Mouse (Mus musculus) hematopoietic stem cell, adult 5-6 weeks (primary cell): ENCODE measurements around the gene 9230113P08Rik. TPM values are rescaled to one million over a fixed set of nuclear protein-coding genes. Genes with fewer than 3 reads are reported as not detected.
"Not testable (repeated sequence)": the region's sequence is repeated elsewhere in the genome, so short reads cannot be mapped to it uniquely, and the experiment has no call there.

Experiments used
- ATAC-seq, 2 experiments: fragments of 125-278 bp in 1 of 2; replicated peaks in 1 of 2; 2 replicates each; pipeline ENCODE4 v1.8.0; 2016 to 2017; ENCODE audit warnings: inconsistent platforms in 2 of 2, mild to moderate bottlenecking in 2 of 2, moderate number of reproducible peaks in 2 of 2, low read depth in 1 of 2, moderate TSS enrichment in 1 of 2; ENCODE audit not compliant: low FRiP score in 2 of 2, poor library complexity in 2 of 2, severe bottlenecking in 2 of 2, insufficient read depth in 1 of 2, low TSS enrichment in 1 of 2
- total RNA-seq: library from RNA; stranded (forward); fragments of 172-1452, 232-1000 nt; gene quantifications from 2 replicates; pipeline ENCODE4 v1.2.3, GENCODE M21; 2017

Gene 9230113P08Rik
- total RNA-seq = not detected in 2 replicates

DNA sequence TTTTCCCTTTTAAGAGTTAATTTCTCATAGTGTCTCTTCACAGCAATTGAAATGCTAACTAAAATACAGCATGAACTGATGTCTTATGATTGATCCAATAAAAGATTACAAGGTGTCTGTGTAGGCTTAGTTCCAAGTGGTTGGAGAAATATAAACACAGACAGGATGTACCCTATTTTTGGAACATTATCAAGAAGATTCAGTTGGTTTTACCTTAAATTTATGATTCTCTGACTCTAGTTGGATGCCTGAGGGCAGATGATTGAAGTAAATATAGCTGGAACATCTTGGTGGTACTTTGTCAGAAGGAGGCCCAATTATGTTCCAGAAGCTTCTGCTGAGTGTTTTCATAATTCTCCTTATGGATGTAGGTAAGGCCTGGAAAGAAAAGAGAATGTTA, at the start of gene 9230113P08Rik:
Gene 9230113P08Rik (plus strand): TSS at position 301 of the 400 bp plus-strand sequence.
- ATAC-seq = not testable (repeated sequence)

DNA sequence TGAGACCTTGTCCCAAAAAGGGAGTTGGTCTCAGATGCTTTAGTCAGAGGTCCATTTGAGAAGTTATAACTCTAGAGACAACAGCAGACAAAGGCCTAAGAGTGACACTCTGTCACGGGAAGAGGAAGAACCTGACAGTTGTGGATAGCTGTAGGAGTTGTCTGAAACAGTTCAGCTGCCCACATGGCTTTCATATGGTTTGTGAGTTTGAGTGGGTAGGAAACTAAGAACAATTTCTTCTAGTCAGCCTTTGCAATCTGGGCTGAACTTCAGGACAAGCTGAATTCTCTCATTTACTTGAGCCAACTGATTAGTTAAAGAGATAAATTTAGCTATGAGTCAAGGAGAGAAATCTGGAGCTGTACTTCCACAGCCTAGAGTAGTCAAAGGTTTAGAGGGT, 15.1 kb upstream of the 9230113P08Rik start:
- ATAC-seq = not testable (repeated sequence)

GRCm38 (mm10) chr9:35904494-35904893, 3.7 kb upstream of the 9230113P08Rik start:
- no peak for ATAC-seq

GRCm38 (mm10) chr9:35930817-35931216, 22.6 kb downstream of the 9230113P08Rik start:
- ATAC-seq = no peak

Other genes with a start within 250 kb of the 9230113P08Rik start
- not detected in 2 replicates for gene Pate1, start 221.0 kb upstream of the 9230113P08Rik start, total RNA-seq
- gene Gm17677, start 167.4 kb upstream of the 9230113P08Rik start, total RNA-seq = not detected in 2 replicates
- gene Gm17727, start 130.3 kb upstream of the 9230113P08Rik start, total RNA-seq = not detected in 2 replicates
- gene Gm27235, start 118.3 kb upstream of the 9230113P08Rik start, total RNA-seq = not detected in 2 replicates
- not detected in 2 replicates for gene D730048I06Rik, start 118.3 kb upstream of the 9230113P08Rik start, total RNA-seq
- gene 9230110F15Rik, start 64.3 kb upstream of the 9230113P08Rik start, total RNA-seq = not detected in 2 replicates
- not detected in 2 replicates for gene Gm5916, start 220.4 kb downstream of the 9230113P08Rik start, total RNA-seq